Mouse (Mus musculus) E14TG2a.4 (cell line): ENCODE results near the gene Cilp2.

Experiments used
- CTCF ChIP-seq: conservative IDR thresholded peaks from 2 replicates; pipeline ENCODE4 v1.5.1; 2014; ENCODE audit warnings: low read length
- POU5F1 ChIP-seq: IDR thresholded peaks from 2 replicates; pipeline ENCODE4 v1.6.1; 2014; ENCODE audit warnings: low read length, borderline replicate concordance

GRCm38 (mm10) chr8:69904096-69904495 lies 16.6 kb upstream of the Cilp2 start:
- no peak for TF ChIP-seq CTCF
- no peak for TF ChIP-seq POU5F1
